Mouse (Mus musculus): ENCODE measurements at regions not wholly inside any gene's neighbourhood (a gene's known extent, or its start where the extent isn't known, plus 50 kb on each side); places are given as distances from the start of the nearest gene placed in this dataset.
"Not testable (repeated sequence)": the region's sequence is repeated elsewhere in the genome, so short reads cannot be mapped to it uniquely, and the experiment has no call there.

GRCm38 (mm10) chr12:82056782-82057611 lies 112.1 kb upstream of the Sipa1l1 start:
- not testable (repeated sequence) for DNase-seq (ENCODE audit: low spot score); H3K4me1 ChIP-seq (replicated peaks; ENCODE audit: control insufficient read depth, insufficient read depth, low read length); H3K36me3 ChIP-seq (ENCODE audit: control insufficient read depth, insufficient read depth, low read length); H3K4me2 ChIP-seq (ENCODE audit: low read depth, low read length, severe bottlenecking); H3K27me3 ChIP-seq (ENCODE audit: control insufficient read depth, insufficient read depth, low read length); ATAC-seq (replicated peaks; ENCODE audit: low FRiP score); H3K9ac ChIP-seq (ENCODE audit: low read length); H3K9me3 ChIP-seq (ENCODE audit: control insufficient read depth, low read length); H3K4me3 ChIP-seq (ENCODE audit: low read depth, low read length); H3K27ac ChIP-seq (ENCODE audit: low read depth, low read length)
- WGBS = no CpG with 5 or more reads among the region's 6 CpGs

- H3K36me3 ChIP-seq (ENCODE audit: control insufficient read depth, insufficient read depth, low read length) = no peaks in the 10 kb centered on the region
- no peaks in the 10 kb centered on the region; the same call in 1 of the 2 replicates for H3K9me3 ChIP-seq (ENCODE audit: control insufficient read depth, low read length)
- no peak overlapping the region for H3K4me3 ChIP-seq (ENCODE audit: low read depth, low read length)
- no peak overlapping the region for H3K4me2 ChIP-seq (ENCODE audit: low read depth, low read length, severe bottlenecking)
- H3K27ac ChIP-seq (ENCODE audit: low read depth, low read length) = no peak overlapping the region
- 92% methylated on average over 4 of the region's 4 CpGs for WGBS
- H3K9ac ChIP-seq (ENCODE audit: low read length) = no peak overlapping the region
- no peaks in the 10 kb centered on the region for H3K4me1 ChIP-seq (replicated peaks; ENCODE audit: control insufficient read depth, insufficient read depth, low read length)
- ATAC-seq (replicated peaks; ENCODE audit: low FRiP score) = no peak
- H3K27me3 ChIP-seq (ENCODE audit: control insufficient read depth, insufficient read depth, low read length) = no peaks in the 10 kb centered on the region
- no peak for DNase-seq (ENCODE audit: low spot score)
These were observed 104.1 kb upstream of the Sipa1l1 start for GRCm38 (mm10) chr12:82064986-82065385.

- Histone ChIP-seq H3K27me3 (ENCODE audit: control insufficient read depth, insufficient read depth, low read length) (no peaks in the 10 kb centered on the region), H3K27ac (ENCODE audit: low read depth, low read length) (no peak overlapping the region), H3K9ac (ENCODE audit: low read length) (no peak overlapping the region), H3K4me3 (ENCODE audit: low read depth, low read length) (no peak overlapping the region), H3K9me3 (ENCODE audit: control insufficient read depth, low read length) (no peaks in the 10 kb centered on the region; the same call in 1 of the 2 replicates), H3K4me1 (replicated peaks; ENCODE audit: control insufficient read depth, insufficient read depth, low read length) (no peaks in the 10 kb centered on the region), H3K4me2 (ENCODE audit: low read depth, low read length, severe bottlenecking) (no peak overlapping the region), H3K36me3 (ENCODE audit: control insufficient read depth, insufficient read depth, low read length) (no peaks in the 10 kb centered on the region)
- 43% methylated on average over 4 of the region's 4 CpGs for WGBS
- no peak for ATAC-seq (replicated peaks; ENCODE audit: low FRiP score)
- no peak for DNase-seq (ENCODE audit: low spot score)
These were observed 102.3 kb upstream of the Sipa1l1 start for GRCm38 (mm10) chr12:82066860-82067259.

- Histone ChIP-seq H3K4me3 (ENCODE audit: low read depth, low read length) (no peak overlapping the region), H3K9me3 (ENCODE audit: control insufficient read depth, low read length) (no peaks in the 10 kb centered on the region; the same call in 1 of the 2 replicates), H3K4me1 (replicated peaks; ENCODE audit: control insufficient read depth, insufficient read depth, low read length) (no peaks in the 10 kb centered on the region), H3K4me2 (ENCODE audit: low read depth, low read length, severe bottlenecking) (no peak overlapping the region), H3K27ac (ENCODE audit: low read depth, low read length) (no peak overlapping the region), H3K36me3 (ENCODE audit: control insufficient read depth, insufficient read depth, low read length) (no peaks in the 10 kb centered on the region), H3K9ac (ENCODE audit: low read length) (no peak overlapping the region), H3K27me3 (ENCODE audit: control insufficient read depth, insufficient read depth, low read length) (no peaks in the 10 kb centered on the region)
- WGBS = 87% methylated on average over 9 of the region's 9 CpGs
- ATAC-seq (replicated peaks; ENCODE audit: low FRiP score) (no peak), DNase-seq (ENCODE audit: low spot score) (no peak)
These were observed 99.5 kb upstream of the Sipa1l1 start for GRCm38 (mm10) chr12:82069621-82070020.

- Histone ChIP-seq H3K27me3 (ENCODE audit: control insufficient read depth, insufficient read depth, low read length) (no peaks in the 10 kb centered on the region), H3K4me3 (ENCODE audit: low read depth, low read length) (no peak overlapping the region), H3K36me3 (ENCODE audit: control insufficient read depth, insufficient read depth, low read length) (no peaks in the 10 kb centered on the region), H3K27ac (ENCODE audit: low read depth, low read length) (no peak overlapping the region), H3K4me1 (replicated peaks; ENCODE audit: control insufficient read depth, insufficient read depth, low read length) (no peaks in the 10 kb centered on the region), H3K9ac (ENCODE audit: low read length) (no peak overlapping the region), H3K4me2 (ENCODE audit: low read depth, low read length, severe bottlenecking) (no peak overlapping the region), H3K9me3 (ENCODE audit: control insufficient read depth, low read length) (no peaks in the 10 kb centered on the region; the same call in 1 of the 2 replicates)
- no peak for DNase-seq (ENCODE audit: low spot score)
- no peak for ATAC-seq (replicated peaks; ENCODE audit: low FRiP score)
- 76% methylated on average over 13 of the region's 13 CpGs for WGBS
These were observed 96.2 kb upstream of the Sipa1l1 start for GRCm38 (mm10) chr12:82072810-82073465.

- Histone ChIP-seq H3K4me3 (ENCODE audit: low read depth, low read length) (no peak overlapping the region), H3K9me3 (ENCODE audit: control insufficient read depth, low read length) (no peaks in the 10 kb centered on the region), H3K27ac (ENCODE audit: low read depth, low read length) (no peak overlapping the region), H3K4me1 (replicated peaks; ENCODE audit: control insufficient read depth, insufficient read depth, low read length) (no peaks in the 10 kb centered on the region), H3K36me3 (ENCODE audit: control insufficient read depth, insufficient read depth, low read length) (no peaks in the 10 kb centered on the region), H3K9ac (ENCODE audit: low read length) (no peak overlapping the region), H3K4me2 (ENCODE audit: low read depth, low read length, severe bottlenecking) (no peak overlapping the region), H3K27me3 (ENCODE audit: control insufficient read depth, insufficient read depth, low read length) (no peaks in the 10 kb centered on the region)
- no peak for DNase-seq (ENCODE audit: low spot score)
- WGBS = 74% methylated on average over 13 of the region's 13 CpGs
- ATAC-seq (replicated peaks; ENCODE audit: low FRiP score) = no peak
These were observed 93.5 kb upstream of the Sipa1l1 start for GRCm38 (mm10) chr12:82075479-82076221.

- DNase-seq (ENCODE audit: low spot score) (no peak), ATAC-seq (replicated peaks; ENCODE audit: low FRiP score) (no peak)
- no peaks in the 10 kb centered on the region for H3K36me3 ChIP-seq (ENCODE audit: control insufficient read depth, insufficient read depth, low read length)
- no peaks in the 10 kb centered on the region for H3K9me3 ChIP-seq (ENCODE audit: control insufficient read depth, low read length)
- no peaks in the 10 kb centered on the region for H3K27me3 ChIP-seq (ENCODE audit: control insufficient read depth, insufficient read depth, low read length)
- H3K4me1 ChIP-seq (replicated peaks; ENCODE audit: control insufficient read depth, insufficient read depth, low read length) = no peaks in the 10 kb centered on the region
- WGBS = 80% methylated on average over 8 of the region's 8 CpGs
- H3K4me2 ChIP-seq (ENCODE audit: low read depth, low read length, severe bottlenecking) = no peak overlapping the region
- H3K27ac ChIP-seq (ENCODE audit: low read depth, low read length) = no peak overlapping the region
- H3K9ac ChIP-seq (ENCODE audit: low read length) = no peak overlapping the region
- H3K4me3 ChIP-seq (ENCODE audit: low read depth, low read length) = no peak overlapping the region
These were observed 92.4 kb upstream of the Sipa1l1 start for GRCm38 (mm10) chr12:82076766-82077165.

- DNase-seq (ENCODE audit: low spot score) = no peak
- 93% methylated on average over 5 of the region's 5 CpGs for WGBS
These were observed 91.2 kb upstream of the Sipa1l1 start for GRCm38 (mm10) chr12:82077945-82078344.

More at GRCm38 (mm10) chr12:82077945-82078344, 91.2 kb upstream of the Sipa1l1 start:
- Histone ChIP-seq H3K9ac (ENCODE audit: low read length) (no peak overlapping the region), H3K27ac (ENCODE audit: low read depth, low read length) (no peak overlapping the region), H3K4me3 (ENCODE audit: low read depth, low read length) (no peak overlapping the region), H3K27me3 (ENCODE audit: control insufficient read depth, insufficient read depth, low read length) (no peaks in the 10 kb centered on the region), H3K4me2 (ENCODE audit: low read depth, low read length, severe bottlenecking) (no peak overlapping the region), H3K9me3 (ENCODE audit: control insufficient read depth, low read length) (no peaks in the 10 kb centered on the region), H3K4me1 (replicated peaks; ENCODE audit: control insufficient read depth, insufficient read depth, low read length) (no peaks in the 10 kb centered on the region), H3K36me3 (ENCODE audit: control insufficient read depth, insufficient read depth, low read length) (no peaks in the 10 kb centered on the region)
- no peak for ATAC-seq (replicated peaks; ENCODE audit: low FRiP score)
